Mouse (Mus musculus) heart, adult 10 weeks (tissue): ENCODE data around the gene Mrps10. TPM values are rescaled to one million over a fixed set of nuclear protein-coding genes. Genes with fewer than 3 reads are reported as not detected.

Experiments
- polyA plus RNA-seq: library from polyadenylated mRNA; stranded (reverse); fragments of 350-450 nt; fragmentation: Illumina TruSeq; extraction: RNeasy Lipid Tissue Mini Kit (QIAGEN cat#74804); gene quantifications from one replicate; pipeline ENCODE4 v1.2.3, GENCODE M21; 2014; ENCODE audit warnings: low read depth, low replicate concordance

Gene Mrps10
- polyA plus RNA-seq = 36.1 TPM

GRCm38 (mm10) chr17:47368401-47369086 lies at the start of gene Mrps10:
Mrps10 (plus strand) TSS chr17:47368887.

DNA sequence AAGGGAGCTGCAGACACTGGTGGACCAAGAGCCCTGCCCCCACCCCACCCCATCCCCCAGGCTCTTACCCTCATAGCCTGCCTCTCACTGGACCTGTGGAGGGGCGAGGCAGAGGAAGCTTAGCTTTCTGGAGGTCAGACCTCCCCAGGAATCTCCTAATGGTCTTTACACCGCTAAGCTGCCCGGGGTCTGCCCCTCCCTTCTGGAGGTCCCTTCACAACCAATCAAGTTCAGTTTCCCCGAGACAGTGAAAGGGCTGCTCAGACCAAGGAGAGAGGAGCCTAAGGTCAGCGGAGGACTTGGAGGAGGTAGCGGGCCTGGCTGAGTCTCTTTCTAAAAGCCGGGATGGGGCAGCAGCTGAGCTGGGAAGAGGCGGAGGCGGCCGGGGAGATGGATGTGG lies 16.5 kb downstream of the Mrps10 start, which contains the start of gene Guca1b:
Gene Guca1b (plus strand): TSS at position 249 of the 400 bp plus-strand sequence.

DNA sequence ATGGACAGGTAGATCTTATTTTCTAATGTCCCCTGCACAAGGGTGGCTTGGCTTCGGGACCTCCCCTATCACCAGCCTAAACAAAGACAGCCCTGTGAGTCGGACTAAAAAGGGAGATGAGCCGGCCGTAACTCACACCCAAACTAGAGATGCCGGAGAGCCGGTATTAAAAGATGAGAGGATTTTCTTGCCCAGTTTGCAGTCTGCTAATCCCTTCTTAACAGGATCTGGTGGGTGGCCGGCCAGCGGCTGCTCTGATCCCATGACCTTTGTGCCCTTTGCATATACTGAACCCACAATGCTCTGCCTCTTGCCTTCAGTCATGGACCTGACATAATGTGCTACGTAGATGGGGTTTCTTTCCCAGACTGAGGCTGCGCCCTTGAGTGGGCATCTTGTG lies 31.8 kb downstream of the Mrps10 start, which contains the start of gene Guca1a:
Gene Guca1a (minus strand): TSS at position 134 of the 400 bp plus-strand sequence.

Other genes with a start within 250 kb of the Mrps10 start
- 2.0 TPM for gene Guca1b, start 16.5 kb downstream of the Mrps10 start, polyA plus RNA-seq
- gene Guca1a, start 31.7 kb downstream of the Mrps10 start, polyA plus RNA-seq = not detected
- gene AI661453, start 67.7 kb downstream of the Mrps10 start, polyA plus RNA-seq = 1.5 TPM
- not detected for gene 1700001C19Rik, start 68.5 kb downstream of the Mrps10 start, polyA plus RNA-seq
- gene Taf8, start 133.4 kb downstream of the Mrps10 start, polyA plus RNA-seq = 13.7 TPM
- 62.7 TPM for gene Ccnd3, start 136.2 kb downstream of the Mrps10 start, polyA plus RNA-seq
- 16.3 TPM for gene Bysl, start 242.6 kb downstream of the Mrps10 start, polyA plus RNA-seq
- 19.7 TPM for gene Med20, start 242.7 kb downstream of the Mrps10 start, polyA plus RNA-seq
- 2.2 TPM for gene Gm20517, start 242.7 kb downstream of the Mrps10 start, polyA plus RNA-seq